Mouse (Mus musculus) CH12.LX (cell line): Measurements from ENCODE around the gene Myo1a. TPM values are rescaled to one million over a fixed set of nuclear protein-coding genes. Genes with fewer than 3 reads are reported as not detected.

ENCODE experiments used
- DNase-seq: peaks from one replicate; pipeline ENCODE4 v3.0.0-alpha.2; 2013; ENCODE audit errors: extremely low read depth
- H3K27ac ChIP-seq: 2 replicates; pipeline ENCODE4 v1.5.1; 2012; ENCODE audit warnings: low read depth, mild to moderate bottlenecking, control low read depth, moderate library complexity; ENCODE audit not compliant: insufficient read depth
- H3K27me3 ChIP-seq: replicated peaks from 2 replicates; pipeline ENCODE3; 2012; ENCODE audit warnings: inconsistent platforms
- H3K36me3 ChIP-seq, 2 experiments: replicated peaks in 1 of 2; 2 replicates each; pipeline versions ENCODE3 to v1.6.1; 2012; ENCODE audit warnings: inconsistent platforms in 1 of 2, low read length in 1 of 2, mild to moderate bottlenecking in 1 of 2, mixed read lengths in 1 of 2, moderate library complexity in 1 of 2; ENCODE audit not compliant: control insufficient read depth in 1 of 2, insufficient read depth in 1 of 2
- H3K4me1 ChIP-seq, 2 experiments: 2 replicates each; pipeline ENCODE4 v1.6.1; 2012; ENCODE audit warnings: inconsistent platforms in 1 of 2, moderate library complexity in 1 of 2; ENCODE audit not compliant: insufficient read depth in 2 of 2, control insufficient read depth in 1 of 2
- H3K4me2 ChIP-seq: 2 replicates; pipeline ENCODE4 v1.6.1; 2012; ENCODE audit warnings: low read depth, mild to moderate bottlenecking, control low read depth; ENCODE audit not compliant: poor library complexity, insufficient read depth, severe bottlenecking
- H3K4me3 ChIP-seq, 3 experiments: fragments of 150-350 bp in 1 of 3; sonication (generic) in 1 of 3; replicated peaks in 1 of 3; 2 replicates each; pipeline versions ENCODE3 to v1.5.1; 2011 to 2012; ENCODE audit warnings: low read depth in 2 of 3, low read length in 2 of 3, mild to moderate bottlenecking in 2 of 3, moderate library complexity in 2 of 3, control low read depth in 1 of 3, improper control_type of control experiment in 1 of 3, inconsistent platforms in 1 of 3, mixed read lengths in 1 of 3; ENCODE audit not compliant: poor library complexity in 1 of 3
- H3K79me2 ChIP-seq: replicated peaks from 2 replicates; pipeline ENCODE4 v1.6.1; 2012; ENCODE audit warnings: mild to moderate bottlenecking, moderate library complexity; ENCODE audit not compliant: control insufficient read depth, poor library complexity, insufficient read depth, severe bottlenecking; ENCODE audit errors: extremely low read depth
- H3K9ac ChIP-seq: 2 replicates; pipeline ENCODE4 v1.6.1; 2012; ENCODE audit warnings: low read depth, mild to moderate bottlenecking, control low read depth, moderate library complexity; ENCODE audit not compliant: insufficient read depth
- H3K9me3 ChIP-seq: replicated peaks from 2 replicates; pipeline ENCODE3; 2012; ENCODE audit warnings: low read length, inconsistent platforms, mixed read lengths
- CHD1 ChIP-seq: IDR thresholded peaks from 2 replicates; pipeline ENCODE4 v1.6.1; 2012; ENCODE audit warnings: low read depth, low read length, improper control_type of control experiment, inconsistent platforms
- CHD2 ChIP-seq: IDR thresholded peaks from 2 replicates; pipeline ENCODE4 v1.6.1; 2011; ENCODE audit warnings: low read length, improper control_type of control experiment
- CTCF ChIP-seq, 2 experiments: IDR thresholded peaks in 1 of 2; conservative IDR thresholded peaks in 1 of 2; 2 replicates each; pipeline ENCODE4 v1.5.1; 2011 to 2012; ENCODE audit warnings: low read depth in 2 of 2, low read length in 2 of 2, improper control_type of control experiment in 1 of 2, inconsistent platforms in 1 of 2, mild to moderate bottlenecking in 1 of 2, moderate library complexity in 1 of 2
- E2F4 ChIP-seq: IDR thresholded peaks from 2 replicates; pipeline ENCODE4 v1.6.1; 2011; ENCODE audit warnings: low read depth, low read length, improper control_type of control experiment; ENCODE audit not compliant: insufficient replicate concordance
- EP300 ChIP-seq: IDR thresholded peaks from 2 replicates; pipeline ENCODE4 v1.6.1; 2011; ENCODE audit warnings: low read length, improper control_type of control experiment
- ETS1 ChIP-seq: conservative IDR thresholded peaks from 2 replicates; pipeline ENCODE4 v1.6.1; 2012; ENCODE audit warnings: low read depth, mild to moderate bottlenecking, inconsistent platforms, low read length, improper control_type of control experiment, moderate library complexity
- GABPA ChIP-seq: IDR thresholded peaks from 2 replicates; pipeline ENCODE4 v1.6.1; 2012; ENCODE audit warnings: low read depth, low read length, improper control_type of control experiment, inconsistent platforms; ENCODE audit not compliant: insufficient replicate concordance
- HCFC1 ChIP-seq: IDR thresholded peaks from 2 replicates; pipeline ENCODE4 v1.6.1; 2012; ENCODE audit warnings: low read depth, mild to moderate bottlenecking, inconsistent platforms, low read length, improper control_type of control experiment
- IRF4 ChIP-seq: IDR thresholded peaks from 2 replicates; pipeline ENCODE4 v1.6.1; 2014; ENCODE audit warnings: low read depth, mild to moderate bottlenecking, inconsistent platforms, low read length, improper control_type of control experiment
- PAX5 ChIP-seq: IDR thresholded peaks from 2 replicates; pipeline ENCODE4 v1.6.1; 2012; ENCODE audit warnings: low read length, inconsistent platforms, mixed read lengths
- POLR2A ChIP-seq: IDR thresholded peaks from 2 replicates; pipeline ENCODE4 v1.6.1; 2011; ENCODE audit warnings: low read depth, mild to moderate bottlenecking, improper control_type of control experiment, low read length
- RAD21 ChIP-seq: IDR thresholded peaks from 2 replicates; pipeline ENCODE4 v1.6.1; 2011; ENCODE audit warnings: low read depth, mild to moderate bottlenecking, low read length, improper control_type of control experiment, moderate library complexity
- SMC3 ChIP-seq: IDR thresholded peaks from 2 replicates; pipeline ENCODE4 v1.6.1; 2011; ENCODE audit warnings: low read depth, low read length, improper control_type of control experiment
- TCF12 ChIP-seq: IDR thresholded peaks from 2 replicates; pipeline ENCODE4 v1.6.1; 2014; ENCODE audit warnings: low read depth, mild to moderate bottlenecking, inconsistent platforms, low read length, improper control_type of control experiment
- USF2 ChIP-seq: conservative IDR thresholded peaks from 2 replicates; pipeline ENCODE4 v1.6.1; 2011; ENCODE audit warnings: low read depth, low read length, improper control_type of control experiment
- ZC3H11A ChIP-seq: IDR thresholded peaks from 2 replicates; pipeline ENCODE4 v1.6.1; 2012; ENCODE audit warnings: low read depth, mild to moderate bottlenecking, inconsistent platforms, low read length, improper control_type of control experiment
- ZMIZ1 ChIP-seq: IDR thresholded peaks from 2 replicates; pipeline ENCODE4 v1.6.1; 2012; ENCODE audit warnings: low read depth, mild to moderate bottlenecking, inconsistent platforms, low read length, improper control_type of control experiment
- dilution Hi-C: fragments of 300-500 bp; cut with MboI; formaldehyde crosslinking; loops from 2 replicates; pipeline ENCODE4 v1.14.3; 2020; ENCODE audit warnings: low sequenced_read_pairs; ENCODE audit not compliant: extremely low pct_unique_long_range_greater_than_20kb, extremely low pct_ligation_motif_present
- in situ Hi-C: fragments of 300-500 bp; cut with MboI; formaldehyde crosslinking; loops from 3 replicates; pipeline ENCODE4 v1.14.3; 2019; ENCODE audit warnings: low sequenced_read_pairs, low pct_ligation_motif_present, low pct_unique_long_range_greater_than_20kb, mixed read lengths
- polyA plus RNA-seq: library from polyadenylated mRNA; unstranded; fragments of >175 nt; gene quantifications from 2 replicates; pipeline ENCODE4 v1.2.1, GENCODE M21; 2012; ENCODE audit warnings: low read depth; ENCODE audit not compliant: insufficient read length
- total RNA-seq, 2 experiments: library from RNA; depleted of rRNA; stranded (reverse); fragments of 300-350 nt in 1 of 2; fragments of >200 nt in 1 of 2; gene quantifications; 2 replicates each; pipeline ENCODE4 v1.2.3; 2012 to 2014

The Myo1a gene
- total and polyA plus RNA-seq, 3 experiments: 0.08 to 2.3 (median 0.36) TPM

DNA sequence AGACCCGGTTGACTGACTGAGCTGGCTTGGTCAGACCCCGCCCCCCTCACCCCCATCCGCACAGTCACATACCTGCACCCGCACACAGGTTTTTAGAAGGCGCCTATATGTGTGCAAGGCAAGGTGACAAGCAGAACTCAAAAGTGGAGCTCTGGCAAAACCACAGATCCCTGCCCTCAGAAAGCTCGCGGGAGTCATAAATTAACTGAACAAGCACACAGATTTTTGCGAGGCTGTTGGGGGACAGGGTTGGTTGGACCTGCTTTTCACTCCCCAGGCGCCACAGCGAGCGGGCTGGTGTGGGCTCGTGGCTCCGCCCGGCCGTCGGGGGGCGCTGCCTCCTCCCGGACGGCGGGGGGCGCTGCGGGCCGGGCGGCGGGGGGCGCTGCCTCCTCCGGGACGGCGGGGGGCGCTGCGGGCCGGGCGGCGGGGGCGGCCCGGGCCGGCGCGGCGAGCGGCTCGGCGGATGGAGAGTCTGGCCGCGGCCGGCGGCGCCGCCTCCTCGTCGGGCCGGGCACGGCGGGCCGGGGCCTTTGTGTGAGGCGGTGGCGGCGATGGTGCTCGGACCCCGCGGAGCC, 34.2 kb downstream of the Myo1a start, which contains the start of gene Zbtb39 (continued):
- TF ChIP-seq GABPA (no peak), ETS1 (no peak)

DNA sequence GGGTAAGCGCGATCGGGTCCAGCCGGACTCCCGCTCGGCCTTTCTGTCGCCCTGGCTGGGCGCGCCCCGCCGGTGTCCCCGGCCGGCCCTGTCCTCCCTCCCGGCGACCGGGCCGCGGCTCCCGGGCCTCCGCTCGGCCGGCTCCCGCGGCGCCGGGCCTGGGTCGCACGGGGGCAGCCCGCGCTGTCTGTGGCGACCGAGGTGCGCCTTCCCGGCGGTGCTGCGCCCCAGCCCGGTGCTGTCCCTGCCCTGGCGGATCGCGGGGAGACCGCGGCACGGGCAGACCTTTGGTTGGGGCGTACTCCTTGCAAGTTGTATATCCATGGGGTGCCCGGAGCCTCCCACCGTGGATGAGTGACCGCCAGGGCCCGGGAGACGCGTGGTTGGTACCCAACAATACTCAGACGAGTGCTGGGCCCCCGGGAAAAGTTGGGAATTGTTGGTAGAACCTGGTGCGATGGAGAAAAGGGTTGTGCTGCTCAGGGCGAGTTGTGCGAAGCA, 34.7 kb downstream of the Myo1a start:
- H3K79me2 ChIP-seq: peaks cover 5% of the 10 kb centered on the region; the same call in 1 of the 2 replicates
- peaks cover 32 to 35% of the 10 kb centered on the region in 2 experiments for H3K36me3 ChIP-seq
- peaks cover 5 to 23% of the 10 kb centered on the region in 2 experiments; a peak in 2 of 4 replicates for H3K4me1 ChIP-seq
- H3K9ac ChIP-seq: peak overlapping the region; percentile 93
- peak; percentile 10 for DNase-seq
- in situ Hi-C loops: loop anchor here (10.0 to 25.0 kb wide), 3 partner anchors 65 to 198 kb away; no protein-coding TSS in a partner anchor
- no peak for TF ChIP-seq CHD2
- no peak for TF ChIP-seq CHD1
- TF ChIP-seq USF2: no peak
- TF ChIP-seq EP300: no peak
- no peak for TF ChIP-seq HCFC1
- no peak for TF ChIP-seq ZMIZ1
- TF ChIP-seq PAX5: no peak
- no peak for TF ChIP-seq IRF4
- no peak for TF ChIP-seq POLR2A
- TF ChIP-seq TCF12: no peak
- no peak for TF ChIP-seq ZC3H11A
- TF ChIP-seq CTCF (conservative IDR thresholded peaks at IDR 0.05 in 1 of 2, IDR thresholded peaks at IDR 0.05 in 1 of 2; ENCODE audit: low read depth in 2 of 2, low read length in 2 of 2): no peak
- TF ChIP-seq E2F4: no peak
- TF ChIP-seq, all 38 proteins: peak for 0
- dilution Hi-C loops: no loop called here
- no peaks in the 10 kb centered on the region for H3K9me3 ChIP-seq
- H3K4me3 ChIP-seq: peak overlapping the region; percentile 49 to 96 (median 83)
- H3K27me3 ChIP-seq: peaks cover 13% of the 10 kb centered on the region
- peak overlapping the region; percentile 51 for H3K4me2 ChIP-seq
- no peak overlapping the region for H3K27ac ChIP-seq

DNA sequence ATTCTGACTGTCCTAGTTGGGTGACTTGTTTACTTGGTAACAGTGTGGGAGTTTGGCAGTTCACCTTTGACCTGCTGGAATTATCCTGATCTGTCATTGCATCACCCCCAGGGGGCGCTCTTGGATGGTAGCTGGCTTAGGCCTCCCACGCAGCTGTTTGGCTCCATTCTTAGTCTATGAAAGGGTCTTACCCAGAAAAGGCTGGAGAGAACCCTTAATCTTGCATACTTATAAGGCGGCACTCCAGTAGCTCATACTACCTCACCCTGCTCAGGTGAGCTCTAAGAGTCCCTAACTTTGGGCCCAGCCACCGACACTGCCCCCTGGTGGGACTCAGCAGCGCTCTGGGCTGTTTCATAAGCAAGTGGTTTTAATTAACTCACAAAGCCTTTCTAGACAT, 39.7 kb downstream of the Myo1a start:
- Histone ChIP-seq H3K79me2 (peaks cover 5% of the 10 kb centered on the region; the same call in 1 of the 2 replicates), H3K9me3 (no peaks in the 10 kb centered on the region), H3K4me3 (no peak overlapping the region), H3K36me3 (peaks cover 32 to 61% of the 10 kb centered on the region in 2 experiments), H3K4me2 (no peak overlapping the region), H3K4me1 (peaks cover 5 to 29% of the 10 kb centered on the region in 2 experiments; a peak in 2 of 4 replicates), H3K9ac (no peak overlapping the region), H3K27ac (no peak overlapping the region), H3K27me3 (no peaks in the 10 kb centered on the region)
- peak; percentile 81 to 85 for TF ChIP-seq CTCF (conservative IDR thresholded peaks at IDR 0.05 in 1 of 2, IDR thresholded peaks at IDR 0.05 in 1 of 2; ENCODE audit: low read depth in 2 of 2, low read length in 2 of 2)
- peak; percentile 18; the same call in 1 of the 2 replicates for TF ChIP-seq SMC3
- peak; percentile 15 for TF ChIP-seq RAD21
- TF ChIP-seq E2F4: no peak
- in situ Hi-C loops (loop anchor here (25.0 kb wide), 1 partner anchor 193 kb away; no protein-coding TSS in a partner anchor), dilution Hi-C loops (no loop called here)
- peak; percentile 51 for DNase-seq
